In the genomic region with DNA sequence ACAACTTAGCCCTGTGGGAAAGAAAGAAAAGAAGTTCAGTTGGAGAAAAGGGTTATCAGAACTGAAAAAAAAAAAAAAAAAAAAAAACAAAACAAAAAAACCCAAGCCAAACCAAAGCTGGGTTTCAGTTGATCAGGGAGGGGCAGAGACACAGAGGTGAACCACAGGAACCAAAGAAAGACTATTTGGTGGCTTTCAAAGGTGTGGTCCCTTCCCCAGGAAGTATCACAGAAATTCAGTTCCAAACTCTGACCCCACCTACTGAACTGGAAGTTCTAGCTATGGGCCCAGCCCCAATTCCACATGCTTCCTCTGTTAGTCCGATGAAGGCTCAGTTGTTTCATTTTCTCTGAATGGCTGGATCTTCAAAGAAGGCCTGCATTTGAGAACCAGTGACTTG, we compare ENCODE assay signal across 20 mouse cellular contexts. TPM values are rescaled to one million over a fixed set of nuclear protein-coding genes. Genes with fewer than 3 reads are reported as not detected.
DNase-seq lines count a peak whose midpoint lies in the region; ATAC-seq and TF ChIP-seq lines count a peak whose summit lies in the region.
"Had no signal": no experiment of that assay in that cellular context is flagged by ENCODE, and none has a peak within 500 bp of the region (broad histone marks: within the 10 kb centered on the region; RNA-seq: fewer than 3 reads in every experiment).

No protein-coding gene starts in this region.

- WGBS in kidney, adult 2 months: 81% methylated on average over 1 of the region's 1 CpGs

- H3K27me3 ChIP-seq in kidney, adult 2 months (replicated peaks; ENCODE audit: control insufficient read depth, insufficient read depth, low read length): no peaks in the 10 kb centered on the region
- no peaks in the 10 kb centered on the region for H3K27me3 ChIP-seq in MEL (ENCODE audit: control insufficient read depth in 1 of 2, insufficient read depth in 2 of 2, low read length in 2 of 2)
- H3K27me3 ChIP-seq: heart, embryonic 13.5 days; megakaryocyte, embryonic 14.5 days; neural tube, embryonic 13.5 days; stomach, embryonic 15.5 days had no signal

- TF ChIP-seq POLR2A in kidney, adult 2 months (IDR thresholded peaks at IDR 0.05; ENCODE audit: low read depth, low read length): no peak
- no peak for TF ChIP-seq POLR2A in MEL (IDR thresholded peaks at IDR 0.05; ENCODE audit: control insufficient read depth in 1 of 2, insufficient read depth in 1 of 2, low read depth in 1 of 2, low read length in 2 of 2, poor library complexity in 1 of 2)

- H3K4me3 ChIP-seq in kidney, adult 2 months (ENCODE audit: insufficient read depth, low read depth, low read length): no peak overlapping the region
- no peak overlapping the region; a peak in 1 of 4 replicates for H3K4me3 ChIP-seq in MEL (ENCODE audit: control insufficient read depth in 1 of 2, insufficient read depth in 1 of 2, low read depth in 2 of 2, low read length in 2 of 2)
- H3K4me3 ChIP-seq: forebrain, embryonic 10.5 days; heart, embryonic 13.5 days; megakaryocyte, embryonic 14.5 days; neural tube, embryonic 13.5 days; stomach, embryonic 15.5 days had no signal

- no peaks in the 10 kb centered on the region for H3K36me3 ChIP-seq in kidney, adult 2 months (ENCODE audit: control insufficient read depth, insufficient read depth, low read length)
- no peaks in the 10 kb centered on the region for H3K36me3 ChIP-seq in MEL (ENCODE audit: control insufficient read depth in 1 of 2, insufficient read depth in 2 of 2, low read length in 2 of 2)
- H3K36me3 ChIP-seq: forebrain, embryonic 10.5 days; heart, embryonic 13.5 days; neural tube, embryonic 13.5 days; stomach, embryonic 15.5 days had no signal

- peak; percentile 16 for ATAC-seq in CD4-positive, CD25-positive, alpha-beta regulatory T cell, adult 4 months
- ATAC-seq in monocyte, adult 5-6 weeks (replicated peaks; ENCODE audit: insufficient number of reproducible peaks, low FRiP score, low TSS enrichment, poor library complexity, severe bottlenecking): peak; percentile 34; the same call in 1 of the 2 replicates
- ATAC-seq in frontal cortex, adult (ENCODE audit: low TSS enrichment): no peak
- no peak for ATAC-seq in erythroblast, adult 5-6 weeks (replicated peaks; ENCODE audit: low FRiP score, poor library complexity, severe bottlenecking)

- TF ChIP-seq RAD21 in MEL (IDR thresholded peaks at IDR 0.05; ENCODE audit: low read depth, low read length): no peak

- no peak overlapping the region for H3K27ac ChIP-seq in kidney, adult 2 months (ENCODE audit: insufficient read depth, low read depth, low read length)
- no peak overlapping the region for H3K27ac ChIP-seq in MEL (ENCODE audit: control insufficient read depth, low read depth, low read length)
- H3K27ac ChIP-seq: forebrain, embryonic 10.5 days; heart, embryonic 13.5 days; neural tube, embryonic 13.5 days; stomach, embryonic 15.5 days had no signal

- no peak for TF ChIP-seq CTCF in kidney, adult 2 months (conservative IDR thresholded peaks at IDR 0.05; ENCODE audit: insufficient read depth, insufficient read length, low read depth, low read length)
- no peak for TF ChIP-seq CTCF in MEL (IDR thresholded peaks at IDR 0.05 in 2 of 3, conservative IDR thresholded peaks at IDR 0.05 in 1 of 3; ENCODE audit: control insufficient read depth in 1 of 3, insufficient read depth in 1 of 3, low read depth in 2 of 3, low read length in 3 of 3, poor library complexity in 1 of 3, severe bottlenecking in 1 of 3)

- peak; percentile 5 for DNase-seq in kidney, adult 2 months
- DNase-seq in kidney, postnatal 4 days: no peak
- no peak for DNase-seq in MEL (ENCODE audit: low read depth, low spot score)
- DNase-seq in kidney, adult 9 months: no peak
- DNase-seq: cerebellum, adult 9-11 months; gastrocnemius, postnatal 14 days; kidney, adult 8-10 months; kidney, postnatal 36 days; lung, adult 2 months; right cerebral cortex, postnatal 4 days; thymus, postnatal 25 days had no signal

- no peak overlapping the region for H3K9ac ChIP-seq in MEL (ENCODE audit: control insufficient read depth, low read depth, low read length, poor library complexity, severe bottlenecking)
- H3K9ac ChIP-seq: heart, embryonic 13.5 days; neural tube, embryonic 13.5 days; stomach, embryonic 15.5 days had no signal

- no peak for TF ChIP-seq EP300 in MEL (IDR thresholded peaks at IDR 0.05; ENCODE audit: low read depth in 1 of 2, low read length in 2 of 2)

- H3K4me1 ChIP-seq in kidney, adult 2 months (ENCODE audit: control insufficient read depth, insufficient read depth, low read length): 0 out of 2 replicates have a peak, but pooled peaks cover 2% of the 10 kb centered on the region
- H3K4me1 ChIP-seq in MEL (ENCODE audit: control insufficient read depth in 1 of 2, insufficient read depth in 2 of 2, low read length in 2 of 2): 0 out of 4 replicates have a peak, but pooled peaks cover 0 to 3% of the 10 kb centered on the region in 2 experiments
- H3K4me1 ChIP-seq: heart, embryonic 13.5 days; megakaryocyte, embryonic 14.5 days; neural tube, embryonic 13.5 days; stomach, embryonic 15.5 days had no signal

- H3K9me3 ChIP-seq in MEL (replicated peaks; ENCODE audit: insufficient read depth, low read length): no peaks in the 10 kb centered on the region
- H3K9me3 ChIP-seq: forebrain, embryonic 10.5 days; heart, embryonic 13.5 days; neural tube, embryonic 13.5 days; stomach, embryonic 15.5 days had no signal

- no peaks in the 10 kb centered on the region for H3K79me2 ChIP-seq in MEL (ENCODE audit: control insufficient read depth, insufficient read depth, low read length, poor library complexity)

TF ChIP-seq in MEL, 35 proteins besides CTCF, POLR2A, EP300 and RAD21:
- TF ChIP-seq ZNF384 (IDR thresholded peaks at IDR 0.05; ENCODE audit: low read depth, low read length): peak; percentile 52; the same call in 1 of the 2 replicates
- no peak for TF ChIP-seq BHLHE40 (IDR thresholded peaks at IDR 0.05; ENCODE audit: borderline replicate concordance, low read depth, low read length)
- no peak for TF ChIP-seq ELF1 (IDR thresholded peaks at IDR 0.05; ENCODE audit: low read depth, low read length)

RNA-seq across cellular contexts. Expression of gene Sgk1, which starts 26.7 kb away (rescaled TPM):
- 73.3 and 76.5 TPM in 2 replicates for polyA plus RNA-seq in kidney, adult 2 months (2012; rRNA removed)
- polyA plus RNA-seq in CD4-positive, CD25-positive, alpha-beta regulatory T cell, adult 4 months (2017; shearing (Covaris generic)): 10 to 100 TPM; 22.2 to 26.6 TPM
- total RNA-seq in MEL (2012; rRNA removed): 2.0 and 3.2 TPM in 2 replicates
- polyA plus RNA-seq in MEL (2012; ENCODE audit: insufficient read depth in 1 of 2, insufficient read length in 2 of 2, low read depth in 1 of 2, low replicate concordance in 2 of 2, missing spikeins in 1 of 2): 1 to 10 TPM in 1 of 2 experiments, not detected in 1; 1.6 TPM
- 323 to 475 TPM (median 431 TPM) in 3 replicates for total RNA-seq in monocyte, adult 5-6 weeks (2017)
- 2.1 and 6.9 TPM in 2 replicates for total RNA-seq in erythroblast, adult 5-6 weeks (2015; ENCODE audit: low replicate concordance)
- total RNA-seq in erythroblast, adult 5-6 weeks (2017; ENCODE audit: low replicate concordance): 5.3 and 7.2 TPM in 2 replicates

Comparison
In these comparisons a context has a peak if more than half of its experiments do, and no peak if none do; other contexts are left out.
1. ATAC-seq: peak in CD4-positive, CD25-positive, alpha-beta regulatory T cell, adult 4 months (single experiment) and monocyte, adult 5-6 weeks (single experiment); none in frontal cortex, adult (single experiment) and erythroblast, adult 5-6 weeks (single experiment).
2. RNA of gene Sgk1, which starts 26.7 kb away (total RNA-seq): 323 to 475 TPM in monocyte, adult 5-6 weeks; 2.1 to 7.2 TPM in erythroblast, adult 5-6 weeks and 2.0 to 3.2 TPM in MEL; every median in the first group is over 10 times any median in the second.